Mouse (Mus musculus) urinary bladder, postnatal 4 days (tissue): ENCODE data around the gene Ern1.

Experiments used
- DNase-seq, 2 experiments: peaks; one replicate each; pipeline ENCODE4 v3.0.0; 2021 to 2022; ENCODE audit warnings: low spot score in 2 of 2

Gene Ern1

DNA sequence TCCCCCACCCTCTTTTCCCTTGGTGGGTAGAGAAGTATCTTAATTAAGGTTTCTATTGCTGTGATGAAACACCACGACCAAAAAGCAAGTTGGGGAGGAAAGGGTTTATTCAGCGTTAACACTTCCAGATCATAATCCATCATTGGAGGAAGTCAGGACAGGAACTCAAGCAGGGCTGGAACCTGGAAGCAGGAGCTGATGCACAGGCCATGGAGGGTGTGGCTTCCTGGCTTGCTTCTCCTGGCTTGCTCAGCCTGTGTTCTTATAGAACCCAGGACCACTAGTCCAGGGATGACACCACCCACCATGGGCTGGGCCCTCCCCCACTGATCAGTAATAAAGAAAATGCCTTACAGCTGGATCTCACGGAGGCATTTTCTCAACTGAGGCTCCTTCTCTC lies 96.9 kb downstream of the Ern1 start:
- DNase-seq, result no peak

DNA sequence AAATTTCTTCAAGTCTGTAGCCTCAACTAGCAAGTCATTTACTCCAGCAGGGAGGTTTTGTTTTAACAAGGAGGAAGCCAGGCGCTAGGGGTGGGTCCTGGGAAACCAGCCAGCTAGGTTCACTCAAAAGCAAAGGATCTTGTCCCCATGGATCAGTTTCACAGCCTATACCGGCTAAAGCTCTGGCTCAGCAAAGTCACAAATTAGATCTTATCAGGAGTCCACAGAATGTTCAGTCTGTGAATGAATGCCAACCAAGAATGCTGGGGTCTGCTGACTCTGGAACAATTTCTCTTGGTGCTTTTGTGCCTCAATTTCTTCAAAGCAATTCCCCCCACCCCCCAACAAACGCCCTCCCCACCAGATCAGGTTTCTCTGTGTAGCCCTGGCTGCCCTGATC lies 98.0 kb downstream of the Ern1 start:
- no peak for DNase-seq

DNA sequence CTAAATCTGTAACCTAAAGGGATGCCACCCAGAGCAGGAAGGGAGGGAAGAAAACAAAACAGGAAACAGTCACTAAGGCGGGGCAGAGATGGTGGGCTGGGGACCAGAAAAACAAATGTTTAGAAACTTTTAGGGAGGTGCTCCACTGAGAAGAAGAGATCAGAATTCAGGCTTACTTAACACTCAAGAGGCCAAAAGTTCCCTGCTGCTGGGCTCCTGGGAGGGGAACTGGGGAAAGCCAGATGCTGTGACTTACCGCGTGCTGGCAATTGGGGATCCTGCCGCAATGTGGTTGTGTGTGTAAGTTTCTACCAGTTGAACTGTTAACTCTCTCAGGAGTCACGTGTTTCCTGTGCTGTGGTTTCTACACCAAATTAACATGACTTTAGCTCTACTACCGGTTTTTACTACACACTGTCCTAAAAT lies 99.8 kb downstream of the Ern1 start, which contains the start of gene Icam2:
Icam2 (minus strand) TSS at position 285 of the 426 bp plus-strand sequence.
- DNase-seq, result no peak

GRCm38 (mm10) chr11:106387020-106387419 lies 100.6 kb downstream of the Ern1 start:
- DNase-seq, result no peak

- DNase-seq, result no peak
These were observed 101.2 kb downstream of the Ern1 start for GRCm38 (mm10) chr11:106386409-106386808.

DNA sequence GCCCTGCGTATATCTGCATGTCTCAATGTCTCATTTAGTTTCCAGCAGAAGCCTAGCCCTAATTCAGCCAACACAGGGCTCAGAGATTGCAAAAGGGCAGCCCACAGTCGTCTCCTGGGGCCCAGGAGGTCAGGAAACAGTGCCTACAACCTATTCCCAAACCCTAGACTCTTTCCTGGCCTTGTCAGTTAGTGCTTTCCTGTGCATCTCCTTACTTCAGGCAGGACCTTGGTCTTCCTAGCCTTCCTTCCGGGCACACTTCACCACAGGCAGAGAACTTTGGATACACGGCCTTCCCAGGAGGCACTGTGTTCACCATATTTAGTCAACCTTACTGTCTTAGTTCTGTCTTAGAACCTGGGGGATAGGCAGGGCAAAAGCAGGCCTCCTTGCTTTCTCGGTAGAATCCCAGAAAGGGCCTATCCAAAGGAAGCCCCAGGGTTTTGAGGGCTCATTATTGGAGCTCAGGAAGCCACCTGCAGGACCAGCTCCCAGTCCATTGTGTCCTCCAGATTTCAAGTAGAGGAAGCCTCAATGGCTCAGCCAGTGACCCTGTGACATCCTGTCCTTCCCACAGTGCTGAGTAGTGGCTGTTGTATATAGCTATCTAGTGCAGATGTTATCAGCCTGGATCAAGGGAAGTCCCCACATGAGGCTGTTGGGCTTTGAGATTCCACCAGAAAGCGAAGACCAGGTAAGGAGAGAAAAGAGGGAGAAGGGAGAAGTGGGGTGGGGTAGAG lies 104.4 kb downstream of the Ern1 start:
- no peak for DNase-seq

DNA sequence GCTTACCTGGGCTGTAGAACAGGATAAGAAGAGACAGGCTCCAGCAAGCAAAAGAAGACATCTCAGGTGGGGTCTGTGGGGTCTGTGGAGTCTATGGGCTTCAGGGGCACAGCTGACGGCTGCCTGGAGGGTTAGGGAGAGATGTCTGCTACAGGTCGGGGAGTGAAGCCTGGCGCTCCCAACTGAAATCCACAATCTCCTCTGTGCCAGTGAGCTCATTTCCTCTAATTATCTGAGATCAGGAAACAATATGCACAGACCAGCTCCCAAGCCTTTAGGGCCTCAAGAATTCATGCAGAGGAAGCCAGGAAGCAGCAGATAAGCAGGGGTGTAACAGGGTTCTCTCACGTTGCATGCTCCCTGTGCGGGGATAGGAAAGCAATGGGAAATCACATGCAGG lies 105.2 kb downstream of the Ern1 start:
- DNase-seq, result no peak

GRCm38 (mm10) chr11:106381883-106382282 lies 105.8 kb downstream of the Ern1 start:
- DNase-seq, result no peak

- DNase-seq, result no peak
These were observed 106.6 kb downstream of the Ern1 start for GRCm38 (mm10) chr11:106381011-106381410.

DNA sequence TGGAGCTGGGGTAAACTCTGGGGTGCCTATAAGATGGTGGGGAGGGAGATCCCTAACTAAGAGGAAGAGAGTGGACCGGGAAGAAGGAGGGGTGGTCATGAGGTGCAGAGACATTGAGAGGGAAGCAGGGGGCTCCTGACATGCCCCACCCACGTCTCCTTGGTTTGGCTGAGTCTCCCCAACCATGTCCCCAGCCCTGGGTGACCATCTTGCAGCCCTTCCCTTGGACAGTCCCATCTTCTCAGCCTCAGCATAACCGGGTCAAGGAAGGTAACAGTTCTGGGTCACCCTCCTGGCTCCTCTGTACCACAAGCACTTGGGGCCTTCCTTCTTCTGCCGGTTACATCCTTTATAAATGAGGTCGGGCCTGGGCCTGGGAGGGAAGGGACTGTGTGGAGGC lies 112.7 kb downstream of the Ern1 start:
- no peak for DNase-seq

DNA sequence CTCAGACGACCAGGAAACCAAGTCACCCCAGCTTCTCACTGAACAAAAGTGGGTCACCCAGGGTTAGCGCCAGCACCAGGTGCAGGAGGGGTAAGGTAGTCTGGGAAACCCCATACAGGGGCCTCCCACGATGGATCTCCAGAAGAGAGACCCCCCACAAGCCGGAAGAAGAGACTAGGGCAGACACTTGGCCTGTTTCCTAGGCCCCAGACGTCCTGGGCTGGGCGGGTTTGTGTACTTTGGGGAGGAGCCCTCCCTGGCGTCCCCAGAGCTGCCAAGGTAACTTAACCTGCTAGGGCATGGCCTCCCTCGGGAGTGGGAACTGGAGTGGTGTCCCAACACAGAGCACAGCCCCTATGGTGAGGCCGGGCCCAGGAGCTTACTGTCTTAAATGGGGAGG lies 113.1 kb downstream of the Ern1 start:
- no peak for DNase-seq

DNA sequence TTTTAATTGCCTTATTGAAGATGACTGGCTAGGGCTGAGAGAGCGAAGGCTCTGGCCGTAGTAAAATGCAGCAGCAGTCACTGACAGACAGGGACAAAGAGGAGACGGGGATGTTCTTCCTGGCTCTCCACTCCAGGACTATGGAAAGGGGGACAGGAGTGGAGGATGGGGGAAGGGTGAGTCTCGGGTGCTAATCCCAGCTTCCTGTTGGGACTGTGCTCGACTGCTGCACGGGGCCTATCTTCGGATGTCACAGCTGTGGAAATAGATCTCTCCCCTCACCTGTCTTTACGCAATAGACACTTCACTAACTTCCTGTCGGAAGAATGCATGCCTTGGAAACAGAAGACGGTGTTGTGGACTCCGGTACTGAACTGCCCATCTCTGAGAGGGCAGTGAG lies 113.7 kb downstream of the Ern1 start:
- no peak for DNase-seq

DNA sequence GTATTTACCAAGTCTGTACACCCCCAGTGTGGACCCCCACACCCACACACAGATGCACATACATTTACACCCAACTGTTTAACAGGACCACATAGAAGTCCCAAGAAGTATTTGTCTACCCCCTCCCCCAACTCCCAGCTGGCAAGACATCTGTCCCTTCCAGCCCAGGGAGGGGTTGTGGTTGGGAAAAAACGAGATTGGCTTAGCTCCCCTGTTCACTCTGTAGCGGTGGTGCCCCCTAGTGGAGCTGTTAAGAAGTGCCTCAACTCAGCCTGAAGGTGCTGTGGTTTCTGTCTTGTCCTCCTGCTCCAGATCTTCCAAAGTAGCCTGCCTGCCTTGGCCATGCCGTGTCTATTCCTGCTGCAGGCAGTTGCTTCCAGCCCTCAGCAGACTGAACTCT lies 121.3 kb downstream of the Ern1 start:
- DNase-seq, result peak; percentile 67 to 87

GRCm38 (mm10) chr11:106365366-106365765 lies 122.3 kb downstream of the Ern1 start, which contains the start of gene Prr29:
Gene Prr29, plus strand, starts transcription at chr11:106365472.
- no peak for DNase-seq

DNA sequence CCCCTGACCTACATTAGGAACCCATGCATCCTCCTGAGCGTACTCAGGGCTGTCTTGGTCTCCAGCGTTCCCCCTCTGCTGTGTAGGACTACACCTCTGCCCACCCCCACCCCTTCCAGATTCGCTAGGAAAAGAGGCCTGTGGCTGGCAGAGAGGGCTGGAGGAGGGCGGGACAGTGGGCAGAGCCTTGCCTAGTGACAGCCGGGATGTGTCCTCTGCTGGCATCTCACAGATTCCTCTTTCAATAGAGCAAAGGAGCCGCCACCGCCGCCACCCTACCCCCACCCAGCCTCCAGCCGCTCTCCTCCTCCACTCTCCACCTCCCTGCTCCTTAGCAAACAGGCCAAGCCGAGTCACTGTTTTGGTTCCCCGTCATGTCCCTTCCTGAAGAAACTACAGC lies 122.9 kb downstream of the Ern1 start:
- no peak for DNase-seq

DNA sequence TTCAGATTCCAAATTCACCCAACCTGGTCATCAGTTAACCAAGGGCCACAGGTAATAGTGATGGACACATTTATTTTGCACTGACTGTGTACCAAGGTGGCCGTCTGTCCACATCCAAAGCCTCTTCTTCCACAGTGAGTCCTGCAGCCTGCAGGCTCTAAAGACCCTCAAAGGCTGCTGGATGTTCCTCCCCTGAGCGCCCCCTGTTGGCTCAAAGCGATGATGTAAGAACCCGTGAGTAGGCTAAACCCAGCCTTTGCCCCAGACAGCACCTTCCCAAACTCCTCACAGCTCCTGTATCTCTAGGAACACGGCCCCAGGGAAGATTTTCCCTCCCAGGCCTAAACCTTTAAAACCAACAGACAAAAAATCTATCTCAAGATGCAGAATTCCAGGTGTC lies 128.3 kb downstream of the Ern1 start:
- DNase-seq, result no peak

- no peak for DNase-seq
These were observed 132.1 kb downstream of the Ern1 start for GRCm38 (mm10) chr11:106355382-106356128.

DNA sequence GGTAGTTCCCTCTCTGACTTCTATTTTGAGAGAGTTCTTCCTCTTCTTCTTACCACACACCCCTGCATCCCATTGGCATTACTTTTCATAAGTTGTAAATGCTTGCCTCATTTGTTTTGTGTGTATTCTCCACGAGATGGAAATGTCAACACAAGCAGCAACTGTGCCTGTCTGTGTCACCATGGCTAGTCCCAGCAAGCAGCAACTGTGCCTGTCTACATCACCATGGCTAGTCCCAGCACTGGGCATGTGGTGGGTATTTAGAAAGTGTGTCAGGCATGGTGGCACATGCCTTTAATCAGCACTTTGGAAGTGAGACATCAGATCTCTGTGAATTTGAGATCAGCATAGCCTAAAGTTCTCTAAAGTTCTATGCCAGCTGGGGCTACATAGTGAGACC lies 133.5 kb downstream of the Ern1 start:
- no peak for DNase-seq

GRCm38 (mm10) chr11:106353188-106353587 lies 134.5 kb downstream of the Ern1 start, which contains the start of gene Scn4a:
Gene Scn4a, minus strand, starts transcription at chr11:106353288.
- no peak for DNase-seq

DNA sequence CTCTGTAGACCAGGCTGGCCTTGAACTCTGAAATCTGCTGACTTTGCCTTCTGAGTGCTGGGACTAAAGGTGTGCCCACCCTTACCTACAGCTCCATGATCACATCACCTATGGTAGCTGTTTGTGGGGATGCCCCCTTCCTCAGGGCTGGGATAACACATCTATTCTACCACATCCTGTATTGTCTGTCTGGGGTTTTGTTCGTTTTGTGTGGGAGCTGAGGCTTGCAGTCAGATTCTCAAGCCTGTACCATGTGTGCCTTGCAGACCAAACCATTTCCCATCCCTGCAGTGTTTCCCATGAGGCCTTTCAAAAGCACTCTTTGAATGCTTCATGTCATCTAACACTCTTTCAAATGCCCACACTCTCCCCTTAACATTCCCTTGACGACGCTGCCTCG lies 135.7 kb downstream of the Ern1 start:
- DNase-seq, result no peak

DNA sequence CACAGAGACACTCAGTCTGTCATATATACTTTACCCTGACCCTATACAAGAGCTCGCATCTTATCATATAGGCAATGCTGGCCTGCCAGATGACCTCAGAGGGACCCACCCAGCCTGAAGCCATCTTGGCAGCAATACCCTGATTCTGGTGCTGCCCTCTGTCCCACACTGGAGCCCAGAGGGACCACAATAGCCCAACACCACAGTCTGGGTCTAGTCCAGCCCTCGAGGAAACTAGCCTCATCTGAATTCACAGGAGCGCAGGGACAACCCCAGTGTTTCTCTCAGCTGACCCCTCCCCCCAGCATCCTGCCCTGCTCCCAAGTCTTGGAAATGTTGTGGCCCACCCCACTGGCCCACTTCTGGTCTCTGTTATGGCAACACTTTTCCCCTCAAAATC lies 136.4 kb downstream of the Ern1 start:
- no peak for DNase-seq

- DNase-seq, result no peak
These were observed 136.8 kb downstream of the Ern1 start for GRCm38 (mm10) chr11:106350853-106351252.

DNA sequence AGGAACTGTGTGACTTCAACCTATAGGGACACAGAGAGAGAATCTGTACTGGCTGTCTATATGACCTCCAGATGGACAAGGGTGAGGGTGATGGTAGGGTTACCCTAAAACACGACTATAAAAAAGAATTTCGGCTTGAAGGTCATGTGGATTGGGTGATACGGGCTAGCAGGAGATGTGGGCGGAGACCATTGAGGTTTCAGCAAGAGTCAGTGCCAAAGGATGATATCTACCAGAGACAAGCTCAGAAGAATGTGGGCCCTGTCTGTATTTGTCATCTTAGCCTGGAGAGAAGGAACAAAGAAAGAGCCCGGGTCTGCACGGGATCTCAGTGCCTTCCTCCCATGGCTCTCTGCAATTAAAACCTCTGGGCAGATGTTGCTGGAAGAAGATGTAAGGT lies 137.9 kb downstream of the Ern1 start:
- DNase-seq, result no peak
